Mouse (Mus musculus) liver, embryonic 15.5 days (tissue): ENCODE results near the gene Nek6. TPM values are rescaled to one million over a fixed set of nuclear protein-coding genes. Genes with fewer than 3 reads are reported as not detected.

Experiments
- ATAC-seq: fragments of 200-750 bp; cut with Nextera tagmentation; 2 replicates; pipeline ENCODE4 v1.8.0; 2017; ENCODE audit warnings: moderate number of reproducible peaks, mild to moderate bottlenecking, moderate library complexity; ENCODE audit not compliant: insufficient read depth
- H3K27ac ChIP-seq: fragments of 300-500 bp; sonication (generic); replicated peaks from 2 replicates; pipeline ENCODE4 v1.5.1; 2015; ENCODE audit warnings: mild to moderate bottlenecking, inconsistent platforms
- H3K27me3 ChIP-seq: fragments of 300-500 bp; sonication (generic); 2 replicates; pipeline ENCODE4 v1.6.1; 2015; ENCODE audit warnings: mild to moderate bottlenecking, inconsistent platforms
- H3K36me3 ChIP-seq: fragments of 300-500 bp; sonication (generic); replicated peaks from 2 replicates; pipeline ENCODE4 v1.6.1; 2015; ENCODE audit warnings: moderate library complexity, mild to moderate bottlenecking, inconsistent platforms
- H3K4me1 ChIP-seq: fragments of 300-500 bp; sonication (generic); replicated peaks from 2 replicates; pipeline ENCODE4 v1.6.1; 2015; ENCODE audit warnings: inconsistent platforms
- H3K4me2 ChIP-seq: fragments of 300-500 bp; sonication (generic); 2 replicates; pipeline ENCODE4 v1.6.1; 2015; ENCODE audit warnings: moderate library complexity, mild to moderate bottlenecking, inconsistent platforms
- H3K4me3 ChIP-seq: fragments of 300-500 bp; sonication (generic); replicated peaks from 2 replicates; pipeline ENCODE4 v1.5.1; 2015; ENCODE audit warnings: mild to moderate bottlenecking, inconsistent platforms
- H3K9ac ChIP-seq: fragments of 300-500 bp; sonication (generic); 2 replicates; pipeline ENCODE4 v1.6.1; 2015; ENCODE audit warnings: moderate library complexity, mild to moderate bottlenecking, inconsistent platforms
- H3K9me3 ChIP-seq: fragments of 300-500 bp; sonication (generic); replicated peaks from 2 replicates; pipeline ENCODE4 v1.6.1; 2016; ENCODE audit warnings: inconsistent platforms
- WGBS: fragments of 180-500 bp; shearing (Covaris S2); methylation state at CpG from one replicate; pipeline ENCODE4 v1.1.7; 2015; ENCODE audit warnings: mixed read lengths; ENCODE audit not compliant: insufficient replicate concordance; 5-methylcytosine and 5-hydroxymethylcytosine counted together
- polyA plus RNA-seq: library from polyadenylated mRNA; unstranded; fragments of >200 nt; fragmentation: Nextera tagmentation; extraction: Ambion mirVana; gene quantifications from 2 replicates; pipeline ENCODE4 v1.2.1, GENCODE M21; 2015

The Nek6 gene
- polyA plus RNA-seq, 1 experiment from 2014 or later: 36.2 TPM

DNA sequence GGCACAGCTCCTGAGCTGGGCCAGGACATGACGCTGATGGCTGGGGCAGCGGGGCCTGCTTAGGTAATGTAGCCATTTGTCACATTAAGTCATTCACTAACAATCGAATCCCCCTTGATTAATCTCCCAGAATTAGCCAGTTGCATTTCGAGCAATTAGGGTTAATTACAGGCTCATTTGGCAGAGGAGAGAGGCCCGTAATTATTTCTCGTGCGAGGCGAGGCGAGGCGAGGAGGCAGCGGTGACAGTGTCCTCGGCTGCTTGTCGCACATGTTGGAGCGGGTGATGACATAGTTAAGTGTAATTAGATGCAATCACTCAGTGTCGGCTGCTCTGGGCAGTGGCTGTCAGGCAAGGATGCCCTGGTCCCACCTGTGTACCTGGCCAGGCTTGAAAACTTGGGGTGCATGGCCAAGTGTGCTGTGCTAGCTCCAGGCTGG lies 40.6 kb downstream of the Nek6 start:
- WGBS: 77% methylated on average over 15 of the region's 15 CpGs
- Histone ChIP-seq H3K9ac (no peak overlapping the region), H3K4me2 (no peak overlapping the region), H3K27me3 (no peaks in the 10 kb centered on the region), H3K4me3 (no peak overlapping the region), H3K9me3 (no peaks in the 10 kb centered on the region), H3K4me1 (peaks cover 6% of the 10 kb centered on the region; the same call in 1 of the 2 replicates), H3K36me3 (peaks cover 6% of the 10 kb centered on the region; the same call in 1 of the 2 replicates), H3K27ac (no peak overlapping the region)
- no peak for ATAC-seq

DNA sequence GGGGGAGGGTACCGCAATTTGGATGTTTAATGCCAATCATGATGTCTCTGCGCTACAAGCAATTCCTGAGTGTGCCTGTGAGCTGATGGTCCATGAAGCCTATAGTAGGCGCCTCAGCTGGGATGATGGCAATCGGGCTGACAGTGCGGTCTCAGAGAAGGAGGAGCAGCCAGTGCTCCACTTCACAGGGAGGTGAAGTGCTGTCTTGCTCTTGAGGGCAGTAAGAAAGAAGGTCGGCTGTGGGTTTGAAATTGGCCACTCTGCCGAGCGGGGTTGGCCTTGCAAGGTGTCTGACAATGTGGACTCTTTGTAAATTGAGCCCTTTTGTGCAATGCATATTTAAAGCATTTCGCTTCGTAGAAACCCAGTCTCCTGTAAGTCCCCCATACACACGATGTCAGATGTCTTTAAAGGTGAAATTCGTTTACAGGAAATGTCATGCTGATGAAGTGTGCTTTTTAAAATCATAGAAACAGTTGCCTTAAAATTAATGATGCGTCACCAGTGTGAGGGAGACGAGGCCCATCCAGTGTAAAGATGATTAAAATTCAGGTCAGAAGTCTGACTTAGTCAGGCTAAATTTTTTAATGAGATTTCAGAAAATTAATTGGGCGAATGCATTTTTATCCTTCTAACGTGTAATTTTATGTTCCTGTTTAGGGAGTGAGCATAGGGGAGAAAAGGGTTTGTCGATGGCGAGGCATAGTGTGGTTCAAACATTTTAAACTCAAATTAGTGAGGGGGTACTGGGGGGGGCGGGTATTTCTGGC lies 43.0 kb downstream of the Nek6 start:
- 70% methylated on average over 19 of the region's 19 CpGs for WGBS
- H3K27me3 ChIP-seq: no peaks in the 10 kb centered on the region
- no peak overlapping the region for H3K9ac ChIP-seq

DNA sequence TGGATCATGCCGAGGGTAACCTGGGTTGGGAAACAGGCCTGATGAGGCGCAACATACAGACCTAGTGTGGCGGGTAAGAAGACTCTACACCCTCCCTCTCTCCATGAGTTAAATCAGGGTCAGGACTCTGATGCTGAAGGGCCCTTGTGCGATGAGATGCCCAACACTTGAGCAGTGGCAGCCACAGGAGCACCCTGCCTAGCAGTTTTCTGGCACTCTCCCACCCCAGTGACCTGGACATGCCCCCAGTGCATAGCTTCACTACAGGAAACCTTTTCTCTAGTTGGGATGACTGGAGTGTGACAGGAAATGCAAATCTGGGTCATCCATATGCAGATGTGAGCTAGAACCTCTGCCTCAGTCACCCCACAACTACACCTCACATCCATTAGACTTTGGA lies 44.2 kb downstream of the Nek6 start:
- Histone ChIP-seq H3K4me3 (no peak overlapping the region), H3K27ac (no peak overlapping the region), H3K4me1 (peaks cover 3% of the 10 kb centered on the region; the same call in 1 of the 2 replicates), H3K27me3 (no peaks in the 10 kb centered on the region), H3K9me3 (no peaks in the 10 kb centered on the region), H3K36me3 (peaks cover 20% of the 10 kb centered on the region; the same call in 1 of the 2 replicates), H3K9ac (no peak overlapping the region), H3K4me2 (no peak overlapping the region)
- ATAC-seq: no peak
- WGBS: 70% methylated on average over 4 of the region's 4 CpGs

More for the DNA sequence above, 43.0 kb downstream of the Nek6 start:
- H3K36me3 ChIP-seq: peaks cover 12% of the 10 kb centered on the region; the same call in 1 of the 2 replicates
- H3K4me3 ChIP-seq: no peak overlapping the region
- no peak overlapping the region for H3K27ac ChIP-seq
- no peaks in the 10 kb centered on the region for H3K9me3 ChIP-seq
- peaks cover 3% of the 10 kb centered on the region; the same call in 1 of the 2 replicates for H3K4me1 ChIP-seq
- no peak for ATAC-seq
- no peak overlapping the region for H3K4me2 ChIP-seq

DNA sequence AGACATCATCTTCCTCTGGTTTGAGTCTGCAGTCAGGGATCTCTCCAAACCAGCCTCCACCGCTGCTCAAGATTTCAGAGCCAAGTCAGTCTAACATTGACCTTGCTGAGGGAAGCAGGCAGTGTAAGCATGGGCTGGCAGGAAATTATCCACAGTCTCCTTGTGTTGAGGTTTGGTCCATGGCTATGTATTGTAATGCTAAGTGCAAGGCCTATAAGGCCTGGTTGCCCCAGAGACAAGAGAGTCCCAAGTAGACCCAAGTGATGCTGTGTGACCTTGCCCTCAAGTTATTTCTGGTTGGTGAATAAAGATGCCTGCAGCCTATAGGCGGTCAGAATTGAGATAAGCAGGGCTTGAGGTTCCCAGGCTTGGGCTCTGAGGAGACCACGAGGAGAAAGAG lies 45.3 kb downstream of the Nek6 start:
- H3K9me3 ChIP-seq: no peaks in the 10 kb centered on the region
- no peak overlapping the region for H3K9ac ChIP-seq
- ATAC-seq: no peak
- no peak overlapping the region for H3K4me3 ChIP-seq
- 0 out of 2 replicates have a peak, but pooled peaks cover 3% of the 10 kb centered on the region for H3K4me1 ChIP-seq
- H3K27ac ChIP-seq: no peak overlapping the region
- H3K4me2 ChIP-seq: no peak overlapping the region
- peaks cover 24% of the 10 kb centered on the region; the same call in 1 of the 2 replicates for H3K36me3 ChIP-seq
- H3K27me3 ChIP-seq: no peaks in the 10 kb centered on the region
- WGBS: 52% methylated on average over 3 of the region's 3 CpGs

DNA sequence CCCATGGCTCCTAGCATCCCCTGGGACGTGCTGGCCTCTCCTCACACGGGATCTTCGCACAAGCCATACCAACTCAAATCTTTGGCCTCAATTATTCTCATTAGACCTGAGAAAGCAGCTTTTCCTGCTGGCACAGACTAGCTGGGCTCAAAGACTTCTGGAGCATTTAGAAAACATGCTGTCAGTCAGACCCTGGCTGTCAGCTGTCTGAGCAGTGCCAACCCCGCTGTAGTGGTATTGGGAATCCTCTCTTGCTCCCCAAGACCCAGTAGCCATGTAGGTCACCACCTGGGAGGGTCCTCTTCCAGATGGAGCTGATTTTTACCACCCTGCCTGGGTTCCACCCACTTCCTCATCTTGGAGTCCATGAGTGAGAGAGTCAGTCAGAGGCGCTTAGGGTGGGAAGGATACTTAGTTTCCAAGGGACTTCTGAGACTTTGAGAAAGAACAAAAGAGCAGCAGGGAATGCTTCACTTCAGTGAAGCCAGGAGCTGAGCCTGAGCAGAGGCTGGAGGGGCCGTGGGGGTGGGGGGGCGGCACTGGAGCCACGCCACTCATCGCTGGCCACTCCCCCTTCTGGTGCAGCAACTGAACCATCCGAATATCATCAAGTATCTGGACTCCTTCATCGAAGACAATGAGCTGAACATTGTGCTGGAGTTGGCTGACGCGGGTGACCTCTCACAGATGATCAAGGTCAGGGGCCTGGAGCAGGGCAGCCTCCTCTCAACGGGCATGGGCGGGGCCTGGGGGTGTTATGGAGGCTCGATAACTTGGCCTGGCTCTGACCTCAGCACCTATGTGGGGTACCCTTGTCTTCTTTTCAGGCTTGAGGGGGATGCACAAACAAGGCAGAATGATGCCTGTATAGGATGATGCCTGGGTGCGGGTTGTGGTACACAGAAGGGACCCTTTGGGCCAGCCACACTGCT lies 49.1 kb downstream of the Nek6 start:
- Histone ChIP-seq H3K27ac (no peak overlapping the region), H3K27me3 (no peaks in the 10 kb centered on the region), H3K36me3 (peaks cover 28% of the 10 kb centered on the region; the same call in 1 of the 2 replicates), H3K4me1 (no peaks in the 10 kb centered on the region), H3K9me3 (no peaks in the 10 kb centered on the region), H3K4me2 (no peak overlapping the region), H3K4me3 (no peak overlapping the region), H3K9ac (no peak overlapping the region)
- 0 out of 2 replicates have a peak, but pooled peaks have one; percentile 25 for ATAC-seq
- WGBS: 75% methylated on average over 17 of the region's 17 CpGs

DNA sequence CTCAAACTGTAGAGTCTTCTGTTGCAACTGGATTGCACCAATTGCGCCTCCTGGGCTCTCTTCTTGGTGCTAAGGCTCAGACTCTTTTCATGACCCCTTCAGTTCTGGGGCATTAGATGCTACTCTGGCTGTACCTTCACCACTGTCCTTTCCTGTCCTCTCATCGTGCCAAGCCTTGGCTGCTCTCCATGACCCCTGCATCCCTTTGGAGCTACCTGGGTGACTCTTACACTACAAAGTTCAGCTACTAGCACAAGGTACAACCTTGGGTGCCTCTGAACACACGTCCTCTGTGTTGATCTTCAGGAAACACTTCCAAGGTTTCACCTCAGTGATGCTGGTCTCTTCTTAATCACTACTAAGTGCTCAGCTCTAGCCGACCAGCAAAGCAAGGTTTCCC lies 51.2 kb downstream of the Nek6 start:
- H3K9me3 ChIP-seq: no peaks in the 10 kb centered on the region
- H3K27me3 ChIP-seq: no peaks in the 10 kb centered on the region
- 64% methylated on average over 4 of the region's 4 CpGs for WGBS
- peaks cover 35% of the 10 kb centered on the region for H3K36me3 ChIP-seq
- H3K4me3 ChIP-seq: no peak overlapping the region
- no peaks in the 10 kb centered on the region for H3K4me1 ChIP-seq
- H3K4me2 ChIP-seq: no peak overlapping the region
- H3K27ac ChIP-seq: no peak overlapping the region
- no peak for ATAC-seq
- H3K9ac ChIP-seq: no peak overlapping the region

DNA sequence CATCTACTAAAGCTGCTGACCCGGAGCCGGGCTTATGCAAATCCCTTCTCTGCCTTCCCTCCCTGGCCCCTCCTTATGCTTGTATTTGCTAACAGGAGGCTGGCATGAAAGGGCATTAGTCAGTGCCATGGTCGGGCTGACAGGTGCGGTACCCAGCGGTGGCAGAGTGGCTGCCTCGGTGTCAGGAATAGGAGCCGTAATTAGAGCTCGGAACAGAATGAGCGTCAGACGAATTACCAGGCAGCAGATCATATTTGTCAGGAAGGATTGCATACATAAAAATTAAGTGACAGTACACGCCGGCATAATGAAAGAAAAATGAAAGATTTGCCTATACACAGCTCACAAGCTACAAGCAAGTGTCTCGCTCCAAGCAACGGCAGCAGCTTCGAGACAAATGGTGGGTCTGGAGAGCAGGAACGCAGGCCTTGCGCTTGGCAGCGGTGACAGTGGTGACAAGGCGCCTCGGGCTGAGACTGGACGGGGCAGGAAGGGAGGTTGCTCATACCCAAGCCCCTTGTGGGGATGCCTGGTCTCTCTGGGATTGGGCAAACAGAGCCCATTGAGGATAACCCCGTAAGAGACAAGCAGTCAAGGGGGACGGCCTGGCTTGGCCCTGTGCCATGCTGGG lies 60.6 kb downstream of the Nek6 start:
- no peak overlapping the region for H3K27ac ChIP-seq
- H3K9ac ChIP-seq: no peak overlapping the region
- no peak for ATAC-seq
- WGBS: 80% methylated on average over 23 of the region's 23 CpGs
- no peak overlapping the region for H3K4me3 ChIP-seq
- peaks cover 31% of the 10 kb centered on the region for H3K36me3 ChIP-seq
- H3K4me1 ChIP-seq: no peaks in the 10 kb centered on the region
- H3K27me3 ChIP-seq: no peaks in the 10 kb centered on the region
- H3K9me3 ChIP-seq: no peaks in the 10 kb centered on the region
- no peak overlapping the region for H3K4me2 ChIP-seq

DNA sequence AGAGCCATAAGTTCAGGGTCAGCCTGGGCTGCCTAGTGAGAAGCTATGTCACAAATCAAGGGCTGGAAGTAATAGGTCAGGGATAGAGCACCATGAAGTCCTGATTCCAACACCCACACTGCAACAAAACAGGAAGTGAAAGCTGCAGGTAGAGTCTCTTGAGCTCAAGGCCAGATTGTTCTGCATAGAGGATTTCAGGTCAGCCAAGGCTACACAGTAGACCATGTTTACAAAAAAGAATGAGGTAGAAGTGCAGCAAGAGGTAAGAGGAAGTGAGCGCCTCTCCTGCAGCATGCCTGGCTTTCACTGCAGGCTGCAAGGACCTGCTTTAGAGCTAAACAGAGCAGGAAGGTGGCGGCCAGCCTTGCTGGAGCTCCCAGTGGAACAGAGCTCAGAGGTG lies 63.3 kb downstream of the Nek6 start:
- H3K9ac ChIP-seq: no peak overlapping the region
- ATAC-seq: no peak
- peaks cover 30% of the 10 kb centered on the region for H3K36me3 ChIP-seq
- 64% methylated on average over 2 of the region's 2 CpGs for WGBS
- H3K27ac ChIP-seq: no peak overlapping the region
- H3K4me2 ChIP-seq: no peak overlapping the region
- no peaks in the 10 kb centered on the region for H3K27me3 ChIP-seq
- no peaks in the 10 kb centered on the region for H3K9me3 ChIP-seq
- no peak overlapping the region for H3K4me3 ChIP-seq
- no peaks in the 10 kb centered on the region for H3K4me1 ChIP-seq

DNA sequence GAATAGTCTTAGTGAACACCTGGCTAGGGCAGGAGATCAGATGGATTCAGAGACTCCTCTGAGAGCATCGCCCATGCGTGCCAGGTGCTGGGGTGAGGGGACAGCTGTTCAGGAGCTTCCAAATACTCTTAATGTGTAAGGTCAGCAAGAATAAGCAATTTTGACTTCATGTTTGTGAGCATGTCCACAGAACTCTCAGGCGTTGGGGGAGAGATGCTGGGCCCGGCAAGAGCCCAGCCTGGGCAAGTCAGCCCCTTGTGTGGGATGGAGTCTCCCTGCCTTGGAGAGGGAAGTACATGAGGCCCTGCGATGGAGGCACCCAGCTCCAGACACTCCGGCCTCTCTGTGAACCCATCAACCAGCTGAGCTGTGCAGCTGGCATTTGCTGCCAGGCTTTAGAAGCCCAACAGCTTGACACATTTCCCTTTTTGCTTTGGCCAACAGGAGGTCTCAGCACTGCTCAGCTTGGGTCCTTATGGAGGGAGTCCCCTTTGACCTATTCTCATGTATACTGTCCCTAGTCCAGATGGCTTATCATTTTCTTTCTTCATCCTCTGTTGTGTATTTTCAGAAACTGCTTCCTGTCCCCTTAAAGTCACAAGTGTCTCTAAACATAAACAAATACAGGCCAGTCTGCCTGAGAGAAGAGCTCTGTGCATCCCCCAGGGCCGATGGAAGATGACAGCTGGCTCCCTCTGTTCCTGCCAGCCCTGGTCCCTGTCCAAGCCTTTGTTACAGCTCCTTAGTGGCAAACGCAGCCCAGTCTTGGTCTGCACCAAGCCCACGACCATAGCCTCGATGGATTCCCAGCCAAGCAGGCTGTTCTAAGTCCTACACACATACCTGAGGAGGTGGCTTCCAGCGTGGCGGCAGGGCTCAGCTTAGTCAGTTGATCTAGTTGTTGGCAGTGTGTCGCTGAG lies 67.4 kb downstream of the Nek6 start:
- Histone ChIP-seq H3K9ac (no peak overlapping the region), H3K4me1 (0 out of 2 replicates have a peak, but pooled peaks cover 3% of the 10 kb centered on the region), H3K27ac (no peak overlapping the region), H3K9me3 (no peaks in the 10 kb centered on the region), H3K27me3 (no peaks in the 10 kb centered on the region), H3K36me3 (peaks cover 23% of the 10 kb centered on the region), H3K4me2 (no peak overlapping the region), H3K4me3 (no peak overlapping the region)
- 71% methylated on average over 13 of the region's 13 CpGs for whole genome bisulfite sequencing
- no peak for ATAC-seq

DNA sequence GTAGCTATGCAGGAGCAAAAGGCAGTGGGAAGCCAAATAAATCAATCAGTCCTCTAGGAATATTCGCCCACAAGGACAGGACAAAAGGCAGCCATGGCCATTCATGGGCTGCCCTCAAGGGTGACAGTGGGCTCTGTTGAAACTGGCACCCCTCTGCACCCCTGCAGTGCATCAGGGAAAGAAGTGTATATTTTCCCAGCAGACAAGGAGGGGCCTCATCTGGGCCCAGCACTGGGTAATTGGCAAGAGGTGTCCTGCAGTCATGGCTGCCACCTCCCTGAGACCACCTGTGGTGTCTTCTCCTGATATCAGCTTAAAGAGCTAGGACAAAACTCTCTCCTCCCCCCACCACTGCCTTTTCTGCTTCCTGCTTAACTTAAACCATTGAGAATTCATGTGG lies 68.1 kb downstream of the Nek6 start:
- no peak overlapping the region for H3K9ac ChIP-seq
- 0 out of 2 replicates have a peak, but pooled peaks cover 3% of the 10 kb centered on the region for H3K4me1 ChIP-seq
- no peak for ATAC-seq
- 88% methylated on average over 1 of the region's 1 CpGs for WGBS
- no peaks in the 10 kb centered on the region for H3K27me3 ChIP-seq
- H3K4me2 ChIP-seq: no peak overlapping the region
- H3K9me3 ChIP-seq: no peaks in the 10 kb centered on the region
- no peak overlapping the region for H3K27ac ChIP-seq
- H3K4me3 ChIP-seq: no peak overlapping the region
- H3K36me3 ChIP-seq: peaks cover 27% of the 10 kb centered on the region
